Comparison of ENCODE assay signal across 9 mouse cellular contexts in the genomic region with DNA sequence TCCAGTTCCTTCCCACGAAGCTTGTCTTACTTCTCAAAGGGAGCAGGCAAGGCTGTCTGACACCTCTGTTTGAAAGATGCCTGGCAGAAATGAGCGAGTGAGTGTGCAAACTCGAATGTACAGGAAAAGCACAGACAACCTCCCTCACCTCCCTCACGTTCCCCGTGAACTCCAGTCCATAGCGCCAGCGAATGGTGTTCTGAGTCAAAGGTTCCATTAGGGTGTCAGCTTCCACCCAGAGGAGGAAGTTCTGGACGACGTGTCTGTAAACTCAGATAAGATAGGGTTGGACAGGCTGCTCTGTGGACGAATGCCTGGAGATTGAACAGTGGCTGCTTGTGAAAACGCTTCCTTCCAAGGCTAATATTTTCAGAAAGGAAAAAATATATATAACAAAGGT. TPM values are rescaled to one million over a fixed set of nuclear protein-coding genes. Genes with fewer than 3 reads are reported as not detected.
A peak's percentile ranks its signal among the peaks of the same experiment; 100 is the strongest.
DNase-seq lines count a peak whose midpoint lies in the region; ATAC-seq and TF ChIP-seq lines count a peak whose summit lies in the region.
"Had no signal": no experiment of that assay in that cellular context is flagged by ENCODE, and none has a peak within 500 bp of the region (broad histone marks: within the 10 kb centered on the region; RNA-seq: fewer than 3 reads in every experiment).

No protein-coding gene starts in this region.

- intact Hi-C loops in left cerebral cortex, adult 2 months (cut with DNase I), result no loop called here

- 13% methylated on average over 11 of the region's 11 CpGs for WGBS in kidney, embryonic 16.5 days
- 3% methylated on average over 11 of the region's 11 CpGs for WGBS in heart, embryonic 12.5 days
- WGBS in liver, embryonic 12.5 days (ENCODE audit: insufficient replicate concordance), result 4% methylated on average over 11 of the region's 11 CpGs

- no peaks in the 10 kb centered on the region for H3K36me3 ChIP-seq in kidney, embryonic 16.5 days (ENCODE audit: insufficient read depth, low read length)
- H3K36me3 ChIP-seq in heart, embryonic 12.5 days, result no peaks in the 10 kb centered on the region
- H3K36me3 ChIP-seq in liver, embryonic 12.5 days, result no peaks in the 10 kb centered on the region

- H3K9me3 ChIP-seq in kidney, embryonic 16.5 days (ENCODE audit: low read length), result no peaks in the 10 kb centered on the region
- no peaks in the 10 kb centered on the region for H3K9me3 ChIP-seq in heart, embryonic 12.5 days (replicated peaks)
- H3K9me3 ChIP-seq in liver, embryonic 12.5 days (replicated peaks), result no peaks in the 10 kb centered on the region

- TF ChIP-seq CTCF in left cerebral cortex, adult 2 months (IDR thresholded peaks at IDR 0.05), result no peak

- ATAC-seq in kidney, embryonic 16.5 days (ENCODE audit: low FRiP score, low TSS enrichment), result no peak
- ATAC-seq in heart, embryonic 12.5 days (ENCODE audit: insufficient number of reproducible peaks, low FRiP score), result peak; percentile 82
- peak; percentile 88 for ATAC-seq in liver, embryonic 12.5 days

- peak overlapping the region; percentile 88 for H3K27ac ChIP-seq in kidney, embryonic 16.5 days (ENCODE audit: low read length)
- peak overlapping the region; percentile 88 for H3K27ac ChIP-seq in heart, embryonic 12.5 days (ENCODE audit: poor library complexity, severe bottlenecking)
- H3K27ac ChIP-seq in liver, embryonic 12.5 days, result peak overlapping the region; percentile 93
- no peak overlapping the region for H3K27ac ChIP-seq in left cerebral cortex, adult 2 months

- peak overlapping the region; percentile 30 for H3K4me2 ChIP-seq in kidney, embryonic 16.5 days (replicated peaks; ENCODE audit: low read depth, low read length)
- peak overlapping the region; percentile 57 for H3K4me2 ChIP-seq in heart, embryonic 12.5 days
- peak overlapping the region; percentile 71 for H3K4me2 ChIP-seq in liver, embryonic 12.5 days

- no peak overlapping the region for H3K4me3 ChIP-seq in kidney, embryonic 16.5 days (ENCODE audit: low read length)
- H3K4me3 ChIP-seq in heart, embryonic 12.5 days, result no peak overlapping the region
- peak overlapping the region; percentile 46 for H3K4me3 ChIP-seq in liver, embryonic 12.5 days
- H3K4me3 ChIP-seq in left cerebral cortex, adult 2 months, result no peak overlapping the region

- peak overlapping the region; percentile 13; the same call in 1 of the 2 replicates for H3K9ac ChIP-seq in kidney, embryonic 16.5 days (replicated peaks; ENCODE audit: low read length)
- peak overlapping the region; percentile 54; the same call in 1 of the 2 replicates for H3K9ac ChIP-seq in heart, embryonic 12.5 days
- peak overlapping the region; percentile 65 for H3K9ac ChIP-seq in liver, embryonic 12.5 days

- H3K27me3 ChIP-seq in kidney, embryonic 16.5 days (ENCODE audit: insufficient read depth, low read length), result no peaks in the 10 kb centered on the region
- no peaks in the 10 kb centered on the region for H3K27me3 ChIP-seq in heart, embryonic 12.5 days (replicated peaks)
- no peaks in the 10 kb centered on the region for H3K27me3 ChIP-seq in liver, embryonic 12.5 days (replicated peaks)

- peaks cover 26% of the 10 kb centered on the region for H3K4me1 ChIP-seq in kidney, embryonic 16.5 days (ENCODE audit: insufficient read depth, low read length)
- H3K4me1 ChIP-seq in heart, embryonic 12.5 days (replicated peaks), result peaks cover 74% of the 10 kb centered on the region
- peaks cover 98% of the 10 kb centered on the region for H3K4me1 ChIP-seq in liver, embryonic 12.5 days

- DNase-seq in kidney, postnatal 10 days, result no peak
- peak; percentile 33 to 60 for DNase-seq in spleen, postnatal 36 days (ENCODE audit: low spot score in 2 of 2)
- DNase-seq in left cerebral cortex, adult 2 months (ENCODE audit: extremely low spot score in 1 of 2, low spot score in 2 of 2), result no peak
- DNase-seq in gastrocnemius, postnatal 10 days, result no peak
- DNase-seq in cerebellum, postnatal 4 days (ENCODE audit: low spot score in 2 of 2), result no peak
- DNase-seq: gastrocnemius, postnatal 36 days had no signal

RNA-seq across cellular contexts. Expression of a gene that starts 37.9 kb away (rescaled TPM):
- polyA plus RNA-seq in kidney, embryonic 16.5 days (2015; fragmentation: Nextera tagmentation; extraction: Ambion mirVana), result 148 and 149 TPM in 2 replicates
- polyA plus RNA-seq in heart, embryonic 12.5 days (2016; fragmentation: Nextera tagmentation; extraction: Ambion mirVana), result 131 and 135 TPM in 2 replicates
- 40.7 and 43.2 TPM in 2 replicates for polyA plus RNA-seq in liver, embryonic 12.5 days (2016; fragmentation: Nextera tagmentation; extraction: Ambion mirVana)
- 10 to 100 TPM; 37.6 to 38.2 TPM for total RNA-seq in left cerebral cortex, adult 2 months (2021)
- total RNA-seq in gastrocnemius, postnatal 10 days (2021), result 10 to 100 TPM; 37.2 to 45.5 TPM

RNA-seq across cellular contexts. Expression of a gene that starts 54.8 kb away (rescaled TPM):
- polyA plus RNA-seq in kidney, embryonic 16.5 days (2015; fragmentation: Nextera tagmentation; extraction: Ambion mirVana), result 255 and 257 TPM in 2 replicates
- polyA plus RNA-seq in heart, embryonic 12.5 days (2016; fragmentation: Nextera tagmentation; extraction: Ambion mirVana), result 271 and 284 TPM in 2 replicates
- 38.3 and 42.4 TPM in 2 replicates for polyA plus RNA-seq in liver, embryonic 12.5 days (2016; fragmentation: Nextera tagmentation; extraction: Ambion mirVana)
- total RNA-seq in left cerebral cortex, adult 2 months (2021), result 1 to 10 TPM; 3.6 to 3.8 TPM
- 10 to 100 TPM; 34.6 to 45.0 TPM for total RNA-seq in gastrocnemius, postnatal 10 days (2021)

Comparison
In these comparisons a context has a peak if more than half of its experiments do, and no peak if none do; other contexts are left out.
1. H3K9ac ChIP-seq: peak in every context shown above with its lines; median percentile 65 in liver, embryonic 12.5 days; 54 in heart, embryonic 12.5 days; 13 in kidney, embryonic 16.5 days.
2. DNase-seq: peak in spleen, postnatal 36 days (2 of 2); none in kidney, postnatal 10 days (single experiment), left cerebral cortex, adult 2 months (0 of 2), gastrocnemius, postnatal 10 days (single experiment) and cerebellum, postnatal 4 days (0 of 2).
3. Peak in every context shown above with its lines, with median percentiles within 50 percentile points of each other: H3K4me2 ChIP-seq.